Mouse (Mus musculus): Measurements from ENCODE around the gene Rundc3a. TPM values are rescaled to one million over a fixed set of nuclear protein-coding genes. Genes with fewer than 3 reads are reported as not detected.

The Rundc3a gene
- polyA plus RNA-seq, 1 experiment: 10.3 TPM

- H3K36me3 ChIP-seq (ENCODE audit: control insufficient read depth, insufficient read depth): no peaks in the 10 kb centered on the region
- peak in 1 of 3 experiments; percentile 38 for TF ChIP-seq MYOD1 (IDR thresholded peaks at IDR 0.05; ENCODE audit: control insufficient read depth in 1 of 3, insufficient read length in 2 of 3, low read depth in 2 of 3)
- no peak for TF ChIP-seq CEBPB (IDR thresholded peaks at IDR 0.05; ENCODE audit: insufficient read depth, poor library complexity, severe bottlenecking)
- H3K27me3 ChIP-seq (ENCODE audit: control insufficient read depth, insufficient read depth, insufficient read length): no peaks in the 10 kb centered on the region
Measured at GRCm38 (mm10) chr11:102396671-102397141, 3.5 kb downstream of the Rundc3a start.

GRCm38 (mm10) chr11:102398007-102398825 is 5.0 kb downstream of the Rundc3a start:
- no peaks in the 10 kb centered on the region for H3K27me3 ChIP-seq (ENCODE audit: control insufficient read depth, insufficient read depth, insufficient read length)
- TF ChIP-seq POLR2AphosphoS2 (IDR thresholded peaks at IDR 0.05; ENCODE audit: insufficient read length, low read depth) (peak; percentile 5), REST (IDR thresholded peaks at IDR 0.05; ENCODE audit: insufficient read depth, insufficient read length) (no peak)
- H3K79me2 ChIP-seq (ENCODE audit: control insufficient read depth, insufficient read depth): no peaks in the 10 kb centered on the region
- H3ac ChIP-seq (ENCODE audit: control insufficient read depth, insufficient read length): no peak overlapping the region
- peaks cover 9% of the 10 kb centered on the region for H3K36me3 ChIP-seq (ENCODE audit: control insufficient read depth, insufficient read depth)
- no peak overlapping the region for H3K4me2 ChIP-seq (ENCODE audit: low read depth)
- H3K4me3 ChIP-seq: no peak overlapping the region

More at GRCm38 (mm10) chr11:102396671-102397141, 3.5 kb downstream of the Rundc3a start:
- no peak overlapping the region for H3K4me3 ChIP-seq
- no peak overlapping the region for H3ac ChIP-seq (ENCODE audit: control insufficient read depth, insufficient read length)
- no peak overlapping the region for H3K4me2 ChIP-seq (ENCODE audit: low read depth)
- no peaks in the 10 kb centered on the region for H3K79me2 ChIP-seq (ENCODE audit: control insufficient read depth, insufficient read depth)

GRCm38 (mm10) chr11:102399107-102399506 is 5.9 kb downstream of the Rundc3a start:
- Histone ChIP-seq H3K4me3 (no peak overlapping the region), H3K4me2 (ENCODE audit: low read depth) (no peak overlapping the region), H3K36me3 (ENCODE audit: control insufficient read depth, insufficient read depth) (peaks cover 18% of the 10 kb centered on the region), H3K27me3 (ENCODE audit: control insufficient read depth, insufficient read depth, insufficient read length) (no peaks in the 10 kb centered on the region), H3ac (ENCODE audit: control insufficient read depth, insufficient read length) (no peak overlapping the region), H3K79me2 (ENCODE audit: control insufficient read depth, insufficient read depth) (no peaks in the 10 kb centered on the region)
- no peak for TF ChIP-seq USF1 (IDR thresholded peaks at IDR 0.05; ENCODE audit: low read depth)
- TF ChIP-seq MYOG (IDR thresholded peaks at IDR 0.05; ENCODE audit: control insufficient read depth in 1 of 3, insufficient read depth in 1 of 3, insufficient read length in 2 of 3, low read depth in 2 of 3): no peak
- TF ChIP-seq MAX (IDR thresholded peaks at IDR 0.05; ENCODE audit: low read depth): no peak
- TF ChIP-seq SRF (IDR thresholded peaks at IDR 0.05; ENCODE audit: control insufficient read depth, insufficient read length, low read depth): no peak
- no peak for TF ChIP-seq MYOD1 (IDR thresholded peaks at IDR 0.05; ENCODE audit: control insufficient read depth in 1 of 3, insufficient read length in 2 of 3, low read depth in 2 of 3)
- no peak for TF ChIP-seq TCF3 (IDR thresholded peaks at IDR 0.05; ENCODE audit: insufficient read length, low read depth)

GRCm38 (mm10) chr11:102399610-102400072 is 6.4 kb downstream of the Rundc3a start:
- Histone ChIP-seq H3K36me3 (ENCODE audit: control insufficient read depth, insufficient read depth) (peaks cover 18% of the 10 kb centered on the region), H3K4me3 (no peak overlapping the region), H3K79me2 (ENCODE audit: control insufficient read depth, insufficient read depth) (no peaks in the 10 kb centered on the region), H3ac (ENCODE audit: control insufficient read depth, insufficient read length) (no peak overlapping the region), H3K4me2 (ENCODE audit: low read depth) (no peak overlapping the region), H3K27me3 (ENCODE audit: control insufficient read depth, insufficient read depth, insufficient read length) (no peaks in the 10 kb centered on the region)
- TF ChIP-seq POLR2AphosphoS2 (IDR thresholded peaks at IDR 0.05; ENCODE audit: insufficient read length, low read depth): peak; percentile 69
- no peak for TF ChIP-seq REST (IDR thresholded peaks at IDR 0.05; ENCODE audit: insufficient read depth, insufficient read length)
- TF ChIP-seq SRF (IDR thresholded peaks at IDR 0.05; ENCODE audit: control insufficient read depth, insufficient read length, low read depth): no peak
- TF ChIP-seq CEBPB (IDR thresholded peaks at IDR 0.05; ENCODE audit: insufficient read depth, poor library complexity, severe bottlenecking): no peak

- no peak overlapping the region for H3ac ChIP-seq (ENCODE audit: control insufficient read depth, insufficient read length)
- TF ChIP-seq REST (IDR thresholded peaks at IDR 0.05; ENCODE audit: insufficient read depth, insufficient read length) (no peak), POLR2AphosphoS2 (IDR thresholded peaks at IDR 0.05; ENCODE audit: insufficient read length, low read depth) (peak; percentile 48)
Measured at GRCm38 (mm10) chr11:102400513-102401084, 7.4 kb downstream of the Rundc3a start.

GRCm38 (mm10) chr11:102401898-102402500 is 8.8 kb downstream of the Rundc3a start:
- peaks cover 19% of the 10 kb centered on the region for H3K79me2 ChIP-seq (ENCODE audit: control insufficient read depth, insufficient read depth)
- TF ChIP-seq TCF12 (IDR thresholded peaks at IDR 0.05; ENCODE audit: insufficient read depth, poor library complexity, severe bottlenecking): no peak
- TF ChIP-seq CEBPB (IDR thresholded peaks at IDR 0.05; ENCODE audit: insufficient read depth, poor library complexity, severe bottlenecking): no peak
- no peak for TF ChIP-seq POLR2AphosphoS2 (IDR thresholded peaks at IDR 0.05; ENCODE audit: insufficient read length, low read depth)
- no peak for TF ChIP-seq TCF3 (IDR thresholded peaks at IDR 0.05; ENCODE audit: insufficient read length, low read depth)
- no peak overlapping the region for H3K4me3 ChIP-seq
- no peaks in the 10 kb centered on the region for H3K27me3 ChIP-seq (ENCODE audit: control insufficient read depth, insufficient read depth, insufficient read length)
- H3ac ChIP-seq (ENCODE audit: control insufficient read depth, insufficient read length): no peak overlapping the region
- no peak overlapping the region for H3K4me2 ChIP-seq (ENCODE audit: low read depth)
- H3K36me3 ChIP-seq (ENCODE audit: control insufficient read depth, insufficient read depth): peaks cover 18% of the 10 kb centered on the region

More at GRCm38 (mm10) chr11:102400513-102401084, 7.4 kb downstream of the Rundc3a start:
- no peaks in the 10 kb centered on the region for H3K27me3 ChIP-seq (ENCODE audit: control insufficient read depth, insufficient read depth, insufficient read length)
- peaks cover 18% of the 10 kb centered on the region for H3K36me3 ChIP-seq (ENCODE audit: control insufficient read depth, insufficient read depth)
- H3K4me2 ChIP-seq (ENCODE audit: low read depth): no peak overlapping the region
- H3K4me3 ChIP-seq: no peak overlapping the region
- peaks cover 5% of the 10 kb centered on the region for H3K79me2 ChIP-seq (ENCODE audit: control insufficient read depth, insufficient read depth)

Measured in myocyte (in vitro differentiated cells).